Mouse (Mus musculus) olfactory bulb, adult 2 months (tissue): ENCODE measurements around the gene Cacna1d.

Experiments used
- CTCF ChIP-seq: fragments of 200-500 bp; IDR thresholded peaks from 2 replicates; pipeline ENCODE4 v1.5.1; 2012; ENCODE audit warnings: low read depth, mild to moderate bottlenecking, low read length, moderate library complexity; ENCODE audit not compliant: insufficient read depth
- POLR2A ChIP-seq: fragments of 200-500 bp; IDR thresholded peaks from 2 replicates; pipeline ENCODE4 v1.6.1; 2012; ENCODE audit warnings: mild to moderate bottlenecking, low read depth, low read length, moderate library complexity; ENCODE audit not compliant: insufficient read depth

DNA sequence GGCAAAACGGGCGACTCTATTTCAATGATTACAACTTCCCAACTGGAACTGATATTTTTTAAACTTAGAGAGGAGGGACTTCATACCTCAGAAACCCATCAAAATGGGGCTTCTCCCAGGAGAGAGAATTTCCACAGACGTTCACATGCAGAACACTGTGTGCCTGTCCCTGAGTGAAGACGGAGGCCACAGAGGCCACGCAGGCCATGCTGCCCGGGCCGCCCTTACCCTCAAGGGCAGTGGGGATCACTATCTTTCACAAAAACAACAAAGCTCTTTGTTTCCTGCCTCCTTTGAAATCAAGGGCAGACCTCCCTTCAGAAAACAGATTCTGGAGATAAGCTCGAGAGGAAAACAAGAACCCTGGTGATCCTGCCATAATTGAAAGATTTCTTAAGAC, 164.2 kb downstream of the Cacna1d start:
- TF ChIP-seq CTCF = no peak
- no peak for TF ChIP-seq POLR2A
